Mouse (Mus musculus) 3T3-L1 (cell line): ENCODE measurements at regions not wholly inside any gene's neighbourhood (a gene's known extent, or its start where the extent isn't known, plus 50 kb on each side); places are given as distances from the start of the nearest gene placed in this dataset.
A peak's percentile ranks its signal among the peaks of the same experiment; 100 is the strongest.

ENCODE experiments used
- DNase-seq: peaks from one replicate; pipeline ENCODE4 v3.0.0-alpha.2; 2015; ENCODE audit warnings: low read depth, low spot score

DNA sequence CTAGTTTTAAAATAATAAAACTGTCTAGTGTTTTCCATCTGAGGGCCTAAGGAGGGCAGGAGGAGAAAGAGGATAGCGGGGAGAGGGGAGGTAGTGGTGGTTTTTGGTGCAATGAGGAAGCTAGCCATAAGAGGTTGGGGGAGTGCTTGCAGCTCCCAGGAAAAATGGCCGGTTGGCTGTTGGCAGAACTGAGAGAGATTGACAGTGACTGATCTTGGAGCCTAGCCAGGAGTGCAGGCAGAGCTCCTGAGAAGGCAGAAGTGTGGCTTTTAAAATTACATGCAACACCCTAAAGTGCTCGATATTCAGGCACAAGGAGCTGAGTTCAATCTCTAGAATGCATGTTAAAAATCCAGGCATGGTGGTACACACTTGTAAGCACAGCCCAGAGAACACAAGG is 938.3 kb upstream of the 2610301B20Rik start:
- DNase-seq, result no peak

DNA sequence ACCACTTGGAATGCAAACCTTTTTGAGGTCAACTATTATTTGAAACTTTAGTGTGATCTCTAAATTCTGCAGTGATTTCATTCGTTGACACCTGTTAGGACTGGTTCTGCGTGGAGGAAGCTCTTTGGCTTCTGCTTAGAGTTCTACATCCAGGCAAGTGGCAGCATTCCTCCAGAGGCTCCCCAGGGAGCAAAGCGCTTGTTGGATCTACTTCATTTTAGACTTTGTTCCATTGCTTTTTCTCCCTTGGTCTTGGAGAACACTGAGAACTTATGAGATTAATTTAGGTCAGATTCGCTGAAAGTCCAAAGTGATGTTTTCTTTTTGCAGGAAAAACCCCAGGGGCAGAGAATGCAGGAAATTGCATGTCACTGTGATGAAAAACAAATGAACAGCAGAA is 922.9 kb upstream of the 2610301B20Rik start:
- no peak for DNase-seq

DNA sequence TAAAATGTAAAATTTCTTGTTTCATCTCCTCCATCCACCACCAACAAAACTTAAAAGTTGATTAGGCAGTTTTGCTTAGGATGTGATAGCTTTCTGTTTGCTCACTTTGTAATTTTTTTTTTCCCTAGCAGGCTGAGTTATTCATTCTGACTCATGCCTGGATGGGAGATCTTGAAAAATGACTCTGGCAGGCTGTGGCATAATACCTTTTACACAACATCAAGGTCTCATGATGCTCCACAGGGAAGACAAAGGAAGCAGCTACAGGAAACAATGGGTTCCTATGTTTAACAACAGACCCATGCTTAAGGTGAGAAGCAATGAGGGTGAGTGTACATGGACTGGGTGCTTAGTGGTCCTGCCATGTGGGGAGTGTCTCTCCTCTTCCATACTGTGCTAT is 899.7 kb upstream of the 2610301B20Rik start:
- peak; percentile 2 for DNase-seq

DNA sequence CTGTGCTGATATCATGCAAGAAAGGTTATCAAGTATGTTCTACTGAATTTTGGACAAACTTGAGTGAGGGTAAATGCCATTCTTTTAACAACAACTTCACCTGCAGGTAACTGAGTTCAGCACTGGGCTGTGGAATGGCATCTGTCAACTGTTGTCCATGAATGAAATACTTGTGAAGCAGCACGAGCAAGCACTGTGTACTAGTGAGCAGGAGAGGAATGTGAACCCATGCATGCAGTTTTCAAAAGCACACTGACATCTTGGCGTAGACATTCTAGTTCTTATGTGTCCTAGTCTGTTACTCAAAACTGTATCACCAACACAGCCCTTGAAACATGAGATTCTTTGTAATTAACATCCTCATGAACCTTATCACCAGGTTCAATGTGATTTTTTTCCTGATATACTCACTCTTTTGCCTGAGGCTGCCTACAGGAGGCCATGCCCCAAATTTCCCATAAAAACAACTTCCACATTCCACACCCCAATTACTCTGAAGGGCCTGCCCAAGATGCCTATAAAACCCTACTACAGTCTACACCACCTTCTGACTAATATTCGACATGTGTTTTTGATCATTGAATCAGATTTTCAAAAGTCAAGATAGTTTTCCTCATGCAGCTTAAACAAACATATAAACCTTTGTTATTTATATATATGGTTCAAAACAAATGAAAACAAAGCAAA is 892.8 kb upstream of the 2610301B20Rik start:
- peak; percentile 2 for DNase-seq

DNA sequence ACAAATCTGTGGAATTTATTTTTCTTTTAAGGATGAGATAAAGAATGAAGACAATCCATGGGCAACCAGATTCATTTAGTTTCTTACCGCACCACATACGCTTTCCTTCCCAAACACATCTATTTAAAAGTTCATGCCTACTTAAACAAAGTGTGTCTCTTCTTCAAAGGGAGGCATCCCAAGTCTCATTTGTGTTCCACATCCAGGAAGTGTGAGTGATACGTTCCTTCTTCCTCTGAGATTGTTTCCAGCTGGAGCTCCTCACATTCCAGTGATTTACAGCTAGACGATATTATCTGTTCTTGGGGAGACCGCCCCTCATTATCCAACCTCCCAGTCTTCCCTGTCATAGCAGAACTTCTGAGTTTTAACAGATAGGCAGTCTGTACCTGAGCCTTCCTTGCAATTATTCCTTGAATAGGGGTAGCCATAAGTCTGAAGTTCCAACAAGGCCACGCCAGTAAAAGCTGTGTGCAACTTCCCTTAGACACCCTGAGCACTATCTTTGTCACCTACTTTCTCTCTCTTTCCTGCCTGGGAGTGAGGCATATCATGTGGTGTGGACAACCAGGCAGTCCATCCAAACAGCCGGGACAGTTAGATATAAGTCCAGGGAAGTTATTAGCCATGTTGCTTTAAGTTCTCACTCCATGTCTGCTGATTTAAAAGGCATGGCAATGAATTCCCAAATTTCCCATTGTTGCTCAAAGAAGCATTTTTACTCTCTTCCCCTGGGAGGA is 891.3 kb upstream of the 2610301B20Rik start:
- no peak for DNase-seq

DNA sequence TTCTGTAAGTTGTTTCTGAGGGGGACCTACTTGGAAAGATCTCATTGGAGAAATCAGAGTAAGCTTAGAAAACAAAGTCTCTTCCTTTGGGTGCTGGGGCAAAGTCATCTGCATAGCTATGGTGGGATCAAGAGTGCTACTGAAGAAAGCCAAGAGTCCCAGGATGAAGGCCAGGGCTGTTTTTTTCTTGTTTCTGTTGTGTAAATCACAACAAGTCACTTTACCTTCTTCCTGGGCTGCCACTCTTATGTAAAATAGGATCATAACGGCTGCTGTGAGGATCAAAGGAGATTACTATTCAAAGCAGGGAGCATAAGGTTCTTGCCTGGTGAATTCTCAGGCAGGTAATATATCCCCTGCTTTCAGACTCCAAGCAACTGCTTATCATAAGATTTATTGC is 880.4 kb upstream of the 2610301B20Rik start:
- DNase-seq, result no peak

DNA sequence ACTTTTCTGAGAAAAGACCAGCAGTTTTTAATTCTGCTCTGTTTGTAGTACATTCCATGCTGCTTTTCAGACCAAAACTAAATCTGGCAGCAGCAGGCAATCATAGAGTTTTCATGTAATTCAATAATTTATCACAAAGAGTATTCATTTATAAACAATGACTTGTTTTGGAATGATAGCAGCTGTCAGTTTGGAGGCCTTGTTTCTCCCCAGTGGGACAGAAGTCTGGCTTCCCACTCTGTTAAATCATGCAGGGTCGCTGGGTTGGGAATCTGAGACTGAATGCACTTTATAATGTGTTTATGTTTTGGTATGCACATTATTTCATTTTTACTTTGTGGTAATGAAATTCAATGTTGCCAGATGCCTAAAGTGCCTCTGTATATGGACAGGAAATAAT is 879.8 kb upstream of the 2610301B20Rik start:
- DNase-seq, result no peak

DNA sequence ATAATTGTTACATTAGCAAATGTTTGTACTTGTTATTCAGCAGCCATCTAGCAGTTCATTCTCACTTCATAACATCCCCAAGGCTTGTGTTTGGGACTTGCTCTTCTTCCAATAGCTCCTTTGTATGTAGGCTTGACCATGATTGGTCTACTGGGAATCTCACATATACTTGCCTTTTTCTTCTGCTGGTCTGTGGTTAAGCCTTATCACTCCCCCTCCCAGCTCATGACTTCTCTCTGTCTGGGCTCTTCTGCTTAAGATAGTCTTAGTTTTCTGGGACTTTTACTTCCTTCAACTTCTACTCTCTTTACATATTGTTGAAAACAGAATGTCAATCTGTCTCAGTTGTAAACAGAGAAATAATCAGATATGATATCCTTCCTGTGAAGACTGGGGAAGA is 844.0 kb upstream of the 2610301B20Rik start:
- no peak for DNase-seq

DNA sequence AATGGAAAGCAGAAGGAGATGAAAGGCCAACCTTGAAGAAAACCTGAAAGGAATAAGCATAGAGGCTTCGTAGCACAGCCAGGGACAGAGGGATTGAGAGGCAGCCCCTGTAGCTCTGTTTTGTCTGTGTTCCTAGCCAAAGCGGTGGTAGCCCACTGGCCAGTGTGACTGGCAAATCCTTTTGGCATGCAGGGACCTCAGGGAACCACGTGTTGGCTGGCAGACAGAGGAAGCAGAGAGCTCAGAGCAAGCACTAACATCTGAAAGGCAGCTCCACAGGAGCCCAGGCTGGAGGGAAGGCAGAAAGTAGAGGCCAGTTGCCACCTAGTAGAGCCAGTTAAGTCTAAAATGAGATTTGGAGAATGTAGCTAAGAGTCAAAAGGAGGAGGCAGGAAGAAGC is 842.5 kb upstream of the 2610301B20Rik start:
- DNase-seq, result no peak

DNA sequence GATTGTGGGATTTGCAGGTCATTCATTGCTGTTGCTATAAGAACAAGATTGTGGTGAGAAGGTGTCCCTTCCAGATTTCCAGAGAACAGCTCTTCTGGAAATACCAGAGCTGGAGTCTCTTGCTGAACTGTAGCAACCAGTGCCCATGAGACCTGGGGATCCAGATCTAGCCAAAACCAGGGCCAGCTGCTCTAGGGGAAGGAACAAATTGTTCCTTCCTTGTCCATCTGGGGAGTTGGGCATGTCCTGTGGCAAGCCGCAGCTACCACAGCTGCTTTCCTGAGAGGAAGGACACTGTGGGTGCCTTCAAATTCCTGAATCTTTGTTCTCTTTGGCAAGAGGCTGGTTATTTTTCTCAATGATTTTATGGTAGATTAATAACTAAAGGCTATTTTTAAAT is 839.0 kb upstream of the 2610301B20Rik start:
- DNase-seq, result no peak

DNA sequence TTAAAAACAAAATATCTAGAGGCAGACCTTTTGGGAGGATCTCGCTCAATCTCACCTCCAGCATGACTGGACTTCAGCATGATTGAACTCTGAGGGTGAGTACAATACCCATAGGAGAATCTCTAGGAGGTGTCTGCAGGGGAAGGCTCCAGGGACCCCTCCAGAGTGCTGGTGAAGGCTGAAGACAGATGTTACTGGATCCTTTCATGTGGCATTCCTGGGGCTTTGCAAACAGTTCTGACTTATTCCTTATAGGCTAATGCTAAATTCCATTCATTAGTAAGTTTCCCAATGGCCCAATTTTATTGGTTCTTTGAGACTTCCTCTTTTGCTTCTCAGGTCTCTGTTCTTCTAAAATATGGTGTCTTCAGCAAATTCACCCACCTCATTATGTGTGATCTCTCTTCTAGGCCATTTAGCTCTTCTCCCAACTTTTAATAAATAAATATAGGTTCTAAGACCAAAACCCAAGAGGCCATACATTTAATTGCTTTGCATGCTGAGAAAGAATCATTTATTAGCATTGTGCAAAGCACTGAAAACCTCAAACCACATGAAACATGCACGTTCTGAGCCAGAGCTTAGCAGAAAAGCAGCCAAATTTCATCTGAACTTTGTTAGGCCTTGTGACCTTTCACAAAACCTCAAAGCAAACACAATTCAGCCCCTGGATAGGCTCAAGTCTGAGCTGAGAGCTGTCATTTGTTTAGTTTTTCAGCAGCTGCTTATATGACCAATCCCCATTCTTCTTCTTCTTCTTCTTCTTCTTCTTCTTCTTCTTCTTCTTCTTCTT is 832.8 kb upstream of the 2610301B20Rik start:
- DNase-seq, result no peak

DNA sequence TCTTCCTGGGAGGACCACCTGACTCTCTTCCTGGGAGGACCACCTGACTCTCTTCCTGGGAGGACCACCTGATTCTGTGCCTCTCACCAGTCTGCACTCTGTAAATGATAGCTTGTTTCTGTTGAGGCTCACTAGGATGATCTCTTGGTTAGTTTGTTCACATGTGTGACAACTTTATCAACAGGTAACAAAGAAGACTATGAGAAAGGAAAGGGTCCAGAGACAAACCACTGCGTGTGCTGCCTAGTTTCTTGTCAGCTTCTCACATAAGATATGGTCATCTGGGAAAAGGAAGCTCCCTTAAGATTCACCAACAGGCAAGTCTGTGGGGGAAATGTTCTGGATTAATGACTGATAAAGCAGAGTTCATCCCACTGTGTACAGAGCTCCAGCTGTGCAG is 825.5 kb upstream of the 2610301B20Rik start:
- no peak for DNase-seq

DNA sequence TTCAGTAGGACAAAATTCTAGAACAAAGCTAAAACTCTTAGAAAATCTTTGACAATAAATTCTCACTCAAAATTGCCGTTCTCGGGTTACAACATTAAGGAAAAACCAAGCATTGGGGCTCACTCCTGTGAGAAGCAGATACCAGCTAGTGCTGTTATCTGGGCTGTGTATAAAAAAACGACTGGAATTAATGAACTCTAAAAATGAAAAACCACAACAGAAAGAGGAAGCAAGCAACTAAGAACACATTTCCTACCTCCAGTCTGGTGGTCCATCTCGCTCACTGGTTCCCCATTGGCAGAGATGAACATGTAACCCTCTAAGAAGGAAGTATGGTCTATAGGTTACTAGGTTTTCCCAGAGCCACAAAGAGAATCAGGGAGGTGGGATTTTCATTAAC is 824.9 kb upstream of the 2610301B20Rik start:
- DNase-seq, result no peak

DNA sequence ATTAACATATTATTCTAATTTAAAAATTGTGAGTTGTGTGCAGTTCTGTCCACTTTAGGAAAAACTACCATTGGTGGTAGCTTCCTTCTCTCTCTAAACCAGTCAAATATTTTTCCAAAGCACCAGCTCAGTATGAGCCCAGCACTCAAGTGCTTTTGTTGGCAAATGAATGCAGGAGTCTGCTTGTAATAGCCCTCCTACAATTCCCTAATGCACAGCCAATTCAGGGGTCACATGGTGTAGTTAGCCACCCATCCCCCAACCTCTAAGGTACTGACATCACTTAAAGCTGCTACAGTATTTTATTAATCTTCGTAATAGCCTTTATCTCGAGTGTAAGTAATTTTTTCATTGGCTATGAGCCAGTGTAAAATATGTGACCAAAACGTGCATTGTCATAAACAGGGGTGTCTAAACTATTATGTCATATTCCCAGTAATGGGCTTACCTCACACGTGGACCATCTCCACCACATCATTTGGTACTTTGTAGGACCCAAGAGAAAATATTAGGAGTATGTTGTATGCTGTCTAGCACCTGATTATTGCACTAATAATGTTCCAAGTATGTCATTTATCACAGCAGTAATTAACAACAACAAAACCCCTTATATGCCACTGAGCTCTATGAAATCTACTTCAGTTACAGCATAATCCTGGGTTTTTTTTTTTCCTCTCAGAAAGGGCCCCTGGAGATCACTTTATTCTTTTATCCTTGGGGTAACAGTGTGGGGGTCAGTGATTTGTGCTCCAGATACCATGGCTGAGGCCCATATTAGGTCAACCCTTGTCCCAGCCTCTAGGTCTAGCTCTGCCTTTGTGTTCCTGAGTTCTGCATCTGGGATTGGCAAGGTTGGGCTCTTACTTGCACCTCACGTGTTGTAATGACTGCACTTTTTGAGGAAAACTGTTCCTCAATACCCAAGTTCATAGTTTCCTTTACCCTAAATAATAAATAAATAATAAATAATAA is 822.7 kb upstream of the 2610301B20Rik start:
- no peak for DNase-seq

DNA sequence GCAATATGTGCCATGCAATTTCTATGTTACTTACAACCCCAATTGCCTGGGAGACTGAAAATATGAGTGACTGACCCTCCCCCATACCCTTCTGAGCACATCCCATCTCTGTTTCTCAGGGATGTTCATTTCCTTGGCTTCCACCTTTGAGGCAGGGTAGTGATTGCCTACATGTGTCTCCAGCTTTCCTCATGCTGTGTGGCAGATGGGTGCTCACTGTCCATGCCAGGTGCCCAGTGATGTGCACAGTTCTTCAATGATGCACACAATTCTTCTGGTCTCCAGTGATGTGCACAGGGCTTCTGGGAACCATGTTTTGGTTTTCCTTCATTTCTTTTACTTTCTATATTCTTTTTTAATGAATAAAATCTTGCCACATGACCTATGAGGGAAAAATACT is 821.4 kb upstream of the 2610301B20Rik start:
- no peak for DNase-seq

DNA sequence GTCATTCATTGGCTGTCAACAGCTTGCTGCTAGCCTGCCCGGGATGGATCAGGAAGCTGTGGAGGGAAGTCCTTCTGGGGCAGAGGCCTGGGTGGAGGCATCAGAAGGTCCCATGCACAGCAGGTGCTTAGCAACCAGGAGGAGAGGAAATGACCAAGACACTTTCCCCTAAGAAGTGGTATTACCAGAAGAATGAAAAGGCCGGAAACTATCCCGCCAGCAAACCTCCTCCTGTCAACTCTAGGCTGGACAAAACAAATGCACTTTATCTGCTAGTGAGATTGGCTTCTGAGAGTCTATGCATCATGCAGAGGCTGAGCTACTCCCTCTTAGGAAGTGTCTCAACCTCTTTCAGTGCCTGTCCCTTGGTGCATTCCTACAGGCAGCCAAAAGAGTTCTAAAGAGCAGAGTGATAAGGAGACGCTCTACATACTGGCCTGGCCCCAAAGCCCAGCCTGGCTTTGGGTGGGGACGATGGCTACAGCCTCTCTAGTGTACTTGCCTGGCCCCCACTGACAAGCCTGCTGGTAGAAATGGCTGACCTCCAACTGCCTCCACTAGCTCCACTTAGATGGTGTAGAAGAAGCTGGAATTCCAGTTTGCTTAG is 801.7 kb upstream of the 2610301B20Rik start:
- no peak for DNase-seq

DNA sequence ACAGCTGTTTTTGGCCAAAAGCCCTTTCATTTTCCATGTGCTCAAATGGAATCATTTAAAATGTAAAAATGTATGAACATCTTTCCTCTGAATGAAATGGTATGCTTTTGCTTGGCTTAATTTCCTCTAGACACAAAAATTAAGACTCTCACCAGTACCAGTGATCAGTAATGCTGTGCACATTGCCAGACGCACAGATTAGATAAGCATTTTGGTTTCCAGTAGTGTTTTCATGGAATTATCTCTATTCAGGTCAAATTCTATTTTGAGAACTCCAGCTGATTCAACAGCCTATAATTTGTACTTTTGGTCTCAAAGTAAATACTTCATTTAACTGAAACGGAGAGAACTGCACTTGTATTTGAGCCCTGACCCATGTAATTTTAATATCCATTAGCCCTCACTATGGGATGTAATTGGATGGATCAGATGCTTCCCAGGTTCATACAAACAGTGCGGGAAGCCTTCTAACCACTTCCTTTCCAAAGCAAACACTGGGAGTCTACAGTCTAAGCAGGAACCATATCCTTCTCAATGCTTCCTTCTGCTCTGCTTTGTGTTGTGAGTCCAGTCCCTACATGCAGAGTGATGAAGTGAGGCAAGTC is 794.6 kb upstream of the 2610301B20Rik start:
- no peak for DNase-seq

DNA sequence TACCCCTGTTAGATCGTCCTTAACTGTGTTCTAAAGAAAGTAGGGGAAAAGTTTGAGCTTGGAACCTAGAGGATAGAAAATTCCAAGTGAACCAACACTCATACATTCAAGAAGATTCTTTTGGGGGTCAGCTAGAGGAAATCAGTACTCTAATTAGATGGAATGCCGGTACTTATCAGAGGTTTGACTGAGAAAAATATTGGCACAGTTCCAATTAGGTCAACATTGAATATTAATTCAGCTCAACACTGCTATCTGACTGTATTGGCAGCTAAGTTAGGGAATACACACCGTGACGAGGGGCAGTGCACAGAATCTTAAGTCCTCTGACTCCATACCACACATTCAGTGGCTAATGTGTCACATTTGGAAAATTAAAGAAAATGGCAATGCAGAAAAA is 759.5 kb upstream of the 2610301B20Rik start:
- no peak for DNase-seq

DNA sequence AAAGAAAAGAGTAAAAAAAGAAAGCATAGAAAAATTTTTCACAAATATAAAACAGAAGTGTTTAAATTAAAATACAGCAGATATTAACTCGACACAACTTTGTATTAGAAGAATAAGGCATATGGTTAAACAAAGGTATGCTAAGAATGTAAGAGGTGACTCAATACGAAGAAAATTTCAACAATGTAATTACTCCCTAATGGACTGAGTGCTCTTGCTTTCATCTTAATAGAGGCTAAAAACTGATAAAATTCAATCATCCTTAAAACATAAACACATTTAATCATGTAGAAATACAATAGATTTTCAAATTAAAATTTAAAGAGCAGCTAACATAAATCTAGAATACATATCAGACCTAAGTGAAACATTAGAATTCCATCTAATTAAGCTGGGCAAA is 756.3 kb upstream of the 2610301B20Rik start:
- DNase-seq, result no peak

DNA sequence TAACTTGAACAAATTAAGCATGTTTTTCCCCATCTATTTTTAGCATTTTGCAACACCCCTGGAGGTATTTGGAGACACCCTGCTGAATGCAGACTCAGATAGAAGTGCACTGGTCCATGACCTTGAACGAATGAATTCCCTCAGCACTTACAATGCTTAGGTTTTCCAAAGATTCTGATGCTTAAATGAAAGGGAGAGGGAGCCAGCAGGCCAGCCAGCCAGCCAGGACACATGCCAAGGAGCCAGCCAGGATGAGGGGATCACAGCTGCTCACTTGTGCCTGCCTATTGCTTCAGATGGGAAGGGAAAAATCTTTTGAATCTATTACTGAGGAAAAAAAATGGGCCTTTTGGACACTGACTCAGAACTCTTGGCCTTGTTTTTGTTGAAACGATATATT is 750.0 kb upstream of the 2610301B20Rik start:
- no peak for DNase-seq
